Mouse (Mus musculus) heart, postnatal 14 days (tissue): Measurements from ENCODE around the gene Tspan33. TPM values are rescaled to one million over a fixed set of nuclear protein-coding genes. Genes with fewer than 3 reads are reported as not detected.
"Not testable (repeated sequence)": the region's sequence is repeated elsewhere in the genome, so short reads cannot be mapped to it uniquely, and the experiment has no call there.

ENCODE experiments used
- DNase-seq, 2 experiments: peaks; one replicate each; pipeline ENCODE4 v3.0.0; 2021 to 2022
- intact Hi-C: fragments of 180-260 bp; cut with DNase I; formaldehyde crosslinking; loops from one replicate; pipeline ENCODE4 v1.15.1; 2025
- long read RNA-seq, 2 experiments: library from polyadenylated mRNA; stranded (forward); transcript quantifications; one replicate each; pipeline ENCODE4 v2.0.0; 2021
- total RNA-seq, 2 experiments: library from RNA; stranded (reverse); gene quantifications; 2 replicates each; pipeline ENCODE4 v1.2.3; 2021

The Tspan33 gene
- total RNA-seq, result 1 to 10 TPM; 1.3 to 2.4 TPM
- long read RNA-seq, experiment 1, partial matches to known transcripts, result 0 of 5 reads
- long read RNA-seq, experiment 1, other reads (novel, unspliced or antisense), result 0 of 5 reads
- long read RNA-seq, experiment 2, partial matches to known transcripts, result 0 of 7 reads
- long read RNA-seq, experiment 2, other reads (novel, unspliced or antisense), result 2 of 7 reads

DNA sequence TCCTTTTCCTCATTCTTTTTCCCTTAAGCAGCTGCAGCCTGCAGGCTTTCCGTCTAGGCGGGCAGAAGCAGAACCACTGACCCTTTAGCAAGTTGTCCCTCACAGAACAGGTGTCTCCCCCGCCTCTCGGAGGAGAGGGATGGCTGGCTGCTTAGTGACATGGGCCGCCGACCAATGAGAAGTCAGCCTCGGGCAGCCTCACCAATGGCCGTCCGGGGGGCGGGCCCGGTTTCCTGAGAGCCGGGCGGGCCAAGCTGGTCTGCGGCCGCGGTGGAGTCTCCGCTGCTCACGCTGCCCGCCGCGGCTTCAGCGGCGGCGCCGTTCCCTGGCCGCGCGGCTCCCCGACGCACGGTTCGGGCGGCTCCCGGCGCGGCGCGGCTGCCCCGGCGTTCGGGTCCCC is at the start of gene Tspan33:
Gene Tspan33, plus strand, starts transcription at position 270 of the 400 bp plus-strand sequence.
- DNase-seq, result peak; percentile 94
- intact Hi-C loops, result no loop called here

DNA sequence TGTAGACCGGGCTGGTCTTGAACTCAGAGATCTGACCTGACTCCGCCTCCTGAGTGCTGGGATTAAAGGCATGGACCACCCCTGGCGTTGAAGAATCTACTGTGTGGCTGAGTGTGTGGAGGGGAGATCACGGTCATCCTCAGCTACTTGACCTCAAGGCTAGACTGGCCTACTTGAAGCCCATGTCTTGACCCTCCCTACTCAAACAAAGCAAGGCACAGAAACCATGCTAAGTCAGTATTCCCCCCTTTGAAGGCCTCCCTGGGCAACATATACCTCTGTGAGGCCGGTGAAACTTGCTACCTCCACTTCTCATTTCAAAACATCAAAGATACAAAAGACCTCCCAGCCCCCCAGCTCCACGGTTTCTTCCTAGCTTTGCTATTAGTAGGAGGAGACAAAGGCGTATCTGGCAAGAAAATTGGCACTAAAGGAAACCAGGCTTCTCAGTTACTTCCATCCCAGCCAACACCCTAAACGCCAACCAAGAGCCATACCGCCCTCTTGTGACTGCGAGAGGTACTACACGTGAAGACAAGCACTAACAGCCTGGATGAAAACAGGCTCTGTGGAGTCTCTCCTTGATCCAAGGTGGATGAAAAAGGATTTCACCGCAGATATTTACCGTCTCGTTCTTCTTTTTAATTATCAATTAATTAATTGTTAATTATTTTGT is 44.4 kb upstream of the Tspan33 start:
- intact Hi-C loops, result loop anchor here (2.0 to 10.0 kb wide), 3 partner anchors 133 to 345 kb away; no protein-coding TSS in a partner anchor
- DNase-seq, result peak; percentile 84 to 94

DNA sequence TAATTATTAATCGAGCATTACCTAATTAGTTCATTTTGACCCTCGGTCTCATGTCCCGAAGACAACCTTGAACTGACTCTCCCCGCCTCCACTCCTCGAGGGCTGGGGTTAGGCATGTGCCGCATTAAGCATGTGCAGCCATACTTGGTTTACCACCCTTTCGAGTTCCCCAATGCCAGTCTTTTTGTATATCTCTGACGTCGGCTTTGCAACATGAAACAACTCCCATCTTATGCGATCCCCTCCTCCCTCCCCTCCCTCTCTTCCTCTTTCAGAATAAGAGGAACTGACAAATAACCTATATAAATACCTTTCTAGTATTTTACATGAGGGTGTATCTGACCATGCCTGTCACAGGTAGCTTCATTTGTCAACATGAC is 43.9 kb upstream of the Tspan33 start:
- intact Hi-C loops, result loop anchor here (2.0 to 10.0 kb wide), 3 partner anchors 133 to 345 kb away; no protein-coding TSS in a partner anchor
- DNase-seq, result no peak

DNA sequence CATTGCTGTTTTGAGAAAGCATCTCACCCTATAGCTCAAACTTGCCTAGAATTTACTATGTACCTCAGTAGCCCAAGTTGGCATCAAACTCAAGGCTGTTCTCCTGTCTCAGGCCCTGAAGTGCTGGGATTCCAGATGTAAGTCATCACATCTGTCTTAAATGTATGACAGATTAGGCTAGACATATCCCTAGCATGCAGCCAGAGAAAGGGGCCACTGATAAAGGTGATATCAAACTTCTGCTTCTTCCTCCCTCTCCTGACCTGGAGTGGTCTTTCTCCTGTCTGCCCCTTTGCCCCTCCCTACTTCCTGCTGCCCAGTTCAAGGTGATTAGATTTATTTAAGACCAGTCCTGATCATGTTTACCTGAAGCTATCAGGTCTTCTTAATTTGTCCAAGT is 40.8 kb upstream of the Tspan33 start:
- DNase-seq, result no peak
- intact Hi-C loops, result loop anchor here (10.0 kb wide), 1 partner anchor 348 kb away; no protein-coding TSS in a partner anchor

DNA sequence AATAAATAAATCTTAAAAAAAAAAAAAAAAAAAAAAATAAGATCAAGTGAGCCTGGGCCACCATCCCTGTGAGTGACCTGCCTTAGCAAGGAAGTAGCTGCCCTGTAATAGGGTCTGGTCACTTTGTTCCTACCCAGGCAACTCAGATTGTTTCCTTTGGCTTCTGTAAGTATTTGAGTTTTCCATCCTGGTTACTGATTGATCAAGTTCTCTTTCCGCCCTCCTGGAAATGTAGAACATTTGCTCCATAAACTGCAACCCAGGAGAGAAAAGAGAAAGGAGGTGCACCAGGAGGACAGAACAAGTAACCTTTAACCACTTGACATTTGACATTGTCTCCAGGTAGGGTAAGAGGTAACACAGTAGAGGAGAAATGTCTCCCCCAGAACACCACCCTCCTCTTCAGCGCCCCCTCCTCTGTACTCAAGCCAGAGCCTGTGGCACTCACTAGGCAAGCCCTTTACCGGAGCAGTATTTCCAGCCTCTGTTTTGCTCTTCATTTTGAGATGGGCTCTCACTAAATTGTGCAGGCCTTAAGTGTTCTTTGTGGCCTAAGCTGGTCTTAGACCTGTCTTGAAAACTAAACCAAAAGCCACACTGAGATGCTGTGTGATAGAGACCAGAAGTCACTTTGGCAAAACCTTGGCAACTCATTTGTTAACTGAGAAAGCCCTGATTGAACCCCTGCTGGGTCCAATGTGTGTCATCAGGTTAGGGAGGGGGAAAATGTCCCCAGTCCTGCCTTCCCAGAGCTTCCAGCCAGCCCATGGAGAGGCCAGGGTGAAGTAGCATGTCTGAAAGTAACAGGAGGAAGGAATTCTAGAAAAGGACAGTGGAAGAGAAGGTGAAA is 35.2 kb upstream of the Tspan33 start:
- intact Hi-C loops, result loop anchor here (10.0 kb wide), 1 partner anchor 354 kb away; no protein-coding TSS in a partner anchor
- DNase-seq, result no peak

DNA sequence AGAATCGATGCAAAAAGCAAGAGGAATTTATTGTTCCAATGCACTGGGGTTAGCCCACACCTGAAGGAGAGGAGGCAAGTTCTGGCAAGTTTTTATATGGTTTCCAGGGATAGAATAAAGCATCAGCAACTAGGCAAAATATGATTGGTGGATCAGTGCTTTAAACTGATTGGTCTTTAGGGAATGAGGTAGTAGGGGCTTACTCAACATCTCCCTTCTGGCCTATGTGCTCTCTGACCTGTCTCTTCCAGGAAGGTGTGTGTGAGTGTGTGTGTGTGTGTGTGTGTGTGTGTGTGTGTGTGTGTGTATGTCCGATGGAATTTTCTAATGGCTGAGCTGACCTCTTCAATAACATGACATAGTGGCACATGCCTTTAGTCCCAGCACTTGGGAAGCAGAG is 34.1 kb upstream of the Tspan33 start:
- intact Hi-C loops, result loop anchor here (10.0 kb wide), 1 partner anchor 355 kb away; no protein-coding TSS in a partner anchor
- DNase-seq, result no peak

DNA sequence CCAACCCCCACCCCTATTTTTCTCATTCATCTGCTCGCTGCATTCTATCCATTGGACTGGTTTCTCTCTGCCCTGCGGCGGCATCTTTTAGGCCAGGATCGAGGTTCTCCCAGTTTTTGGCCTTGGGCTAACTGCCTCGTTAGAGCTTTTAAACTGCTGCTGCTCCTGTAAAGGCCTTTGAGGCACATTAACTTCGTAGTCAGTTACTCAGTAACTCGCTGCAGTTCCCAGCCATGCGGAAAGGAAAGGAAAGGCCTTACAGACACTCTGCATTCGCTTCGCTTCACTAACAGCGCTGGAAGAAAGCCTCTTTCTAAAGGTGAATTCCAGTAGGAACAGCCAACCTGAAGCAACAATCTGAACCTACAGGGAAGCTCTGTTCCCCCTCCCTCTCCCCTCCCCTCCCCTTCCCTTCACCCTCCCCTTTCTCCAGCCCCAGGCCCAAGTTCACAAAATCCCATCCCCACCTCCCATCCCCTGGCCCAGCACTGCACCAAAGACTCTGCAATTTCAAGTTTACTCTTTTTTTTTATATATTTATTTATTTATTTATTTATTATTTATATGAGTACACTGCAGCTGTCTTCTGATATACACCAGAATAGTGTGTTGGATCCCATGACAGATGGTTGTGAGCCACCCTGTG is 33.2 kb upstream of the Tspan33 start:
- intact Hi-C loops, result no loop called here
- no peak for DNase-seq

DNA sequence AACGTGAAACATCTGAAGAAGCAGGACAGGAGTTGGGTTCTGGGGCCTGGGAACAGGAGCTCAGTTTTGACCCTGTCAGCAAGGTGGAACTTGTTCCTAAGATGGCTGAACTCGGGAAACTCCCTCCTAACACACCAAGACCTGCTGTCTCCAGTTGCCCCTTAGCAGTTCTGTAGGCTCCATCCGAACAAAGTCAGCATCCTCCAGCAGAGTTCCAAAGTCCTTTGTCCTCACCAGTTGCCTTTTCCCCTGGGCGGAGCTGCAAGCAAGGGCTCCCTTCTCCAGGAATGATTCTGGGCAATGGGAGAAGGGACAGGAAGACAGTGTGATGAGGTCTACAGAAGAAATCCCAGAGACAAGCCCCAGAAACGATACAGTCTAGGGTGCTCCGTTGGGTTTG is 26.8 kb upstream of the Tspan33 start:
- intact Hi-C loops, result no loop called here
- no peak for DNase-seq

DNA sequence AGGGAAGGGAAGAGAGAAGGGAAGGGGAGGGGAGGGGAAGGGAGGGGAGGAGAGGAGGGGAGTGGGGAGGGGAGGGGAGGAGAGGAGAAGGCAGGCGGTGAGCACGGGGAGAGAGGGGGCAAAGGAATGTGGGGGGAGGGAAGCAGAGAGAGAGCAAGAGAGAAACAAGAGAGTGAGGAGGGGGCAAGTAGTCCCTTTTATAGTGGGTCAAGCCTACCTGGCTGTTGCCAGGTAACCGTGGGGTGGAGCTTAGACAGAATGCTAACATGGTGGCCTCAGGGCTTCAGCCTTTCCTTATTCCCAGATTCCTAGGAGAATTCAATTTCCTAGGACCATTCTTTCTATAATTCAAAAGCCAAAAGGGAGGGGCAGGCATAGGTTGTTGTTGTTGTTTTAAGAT is 22.3 kb upstream of the Tspan33 start:
- intact Hi-C loops, result no loop called here
- no peak for DNase-seq

DNA sequence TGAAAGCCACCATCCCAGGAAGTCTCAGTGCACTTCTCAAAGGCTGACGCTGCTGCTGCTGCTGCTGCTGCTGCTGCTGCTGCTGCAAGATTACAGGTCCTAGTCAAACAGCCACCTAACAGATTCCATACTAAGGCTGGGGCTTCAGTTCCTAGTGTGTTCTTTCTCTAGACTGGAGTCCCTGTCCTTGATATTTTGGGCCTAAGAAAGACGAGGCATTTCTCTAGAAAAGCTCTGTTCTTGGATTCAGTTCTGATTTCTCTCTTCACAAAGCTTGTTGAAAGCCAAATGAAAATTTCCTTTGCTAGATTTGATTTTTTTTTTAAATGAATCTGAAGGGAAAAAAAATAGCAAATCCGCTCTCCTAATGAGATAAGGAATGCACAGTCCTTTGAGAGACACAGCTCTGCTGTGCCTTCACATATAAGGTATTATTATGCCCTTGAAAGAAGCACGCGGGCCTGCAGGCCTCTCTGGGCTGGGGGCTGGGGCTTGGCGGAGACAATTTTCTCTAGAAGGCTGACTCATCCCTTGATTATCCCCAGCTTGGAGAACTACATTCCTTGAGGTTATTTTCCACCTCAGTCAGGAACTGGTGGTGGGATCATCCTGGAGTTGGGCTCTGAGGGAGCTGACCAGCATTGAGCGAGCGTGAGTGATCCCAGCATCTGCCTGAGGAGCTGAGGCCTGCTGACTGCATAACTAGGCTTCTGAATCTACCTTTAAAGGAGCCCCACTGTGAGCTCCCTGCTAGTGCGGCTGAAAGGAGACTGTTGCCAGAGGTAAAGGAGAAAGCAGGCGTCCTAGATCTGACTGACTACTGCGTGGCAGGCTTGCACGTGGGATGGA is 21.2 kb upstream of the Tspan33 start:
- intact Hi-C loops, result no loop called here
- DNase-seq, result no peak

DNA sequence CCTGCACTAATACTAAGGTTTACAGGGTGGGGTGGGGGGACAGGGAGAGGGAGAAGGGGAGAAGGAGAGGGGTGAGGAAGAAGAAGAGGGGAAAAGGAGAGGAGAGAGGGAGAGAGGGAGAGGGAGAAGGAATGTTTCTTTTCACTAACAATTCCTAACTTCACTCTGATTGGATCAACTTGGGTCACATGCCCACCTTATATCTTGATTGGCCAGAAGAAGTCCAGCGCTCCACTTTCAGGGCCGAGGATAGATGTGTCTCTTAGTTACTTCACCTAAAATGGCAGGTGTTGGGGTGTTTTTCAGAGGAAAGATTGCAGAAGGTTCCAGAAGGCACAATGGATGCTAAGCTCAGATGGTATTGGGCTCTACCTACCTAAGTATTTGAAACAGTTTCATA is 20.3 kb upstream of the Tspan33 start:
- no peak for DNase-seq
- intact Hi-C loops, result no loop called here

DNA sequence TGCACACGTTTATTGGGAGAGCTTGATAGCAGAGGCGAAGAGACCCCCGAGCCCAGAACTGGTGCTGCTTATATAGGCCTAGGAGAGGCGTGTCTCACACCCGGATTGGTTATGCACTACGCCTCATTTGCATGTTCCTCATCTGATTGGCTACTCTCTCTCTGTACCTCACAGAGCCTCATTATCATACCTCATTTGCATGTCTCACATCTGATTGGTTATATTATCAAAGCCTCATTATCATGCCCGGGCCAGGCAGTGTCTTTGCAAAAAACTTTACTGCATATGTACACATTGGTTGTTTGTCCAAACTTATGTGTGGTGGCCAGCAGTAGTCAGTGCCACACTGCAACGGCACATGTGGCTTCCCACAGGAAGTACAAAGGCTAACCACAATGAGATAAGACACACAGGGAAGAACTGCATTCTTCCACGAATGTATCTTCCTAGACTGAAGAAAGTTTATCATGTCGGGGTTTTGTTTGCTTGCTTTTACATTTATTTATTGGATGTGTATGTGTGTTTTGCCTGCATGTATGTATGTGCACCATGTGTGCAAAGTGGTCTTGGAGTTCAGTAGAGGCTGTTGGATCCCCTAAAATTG is 14.0 kb upstream of the Tspan33 start:
- intact Hi-C loops, DNase-seq: not testable (repeated sequence)

DNA sequence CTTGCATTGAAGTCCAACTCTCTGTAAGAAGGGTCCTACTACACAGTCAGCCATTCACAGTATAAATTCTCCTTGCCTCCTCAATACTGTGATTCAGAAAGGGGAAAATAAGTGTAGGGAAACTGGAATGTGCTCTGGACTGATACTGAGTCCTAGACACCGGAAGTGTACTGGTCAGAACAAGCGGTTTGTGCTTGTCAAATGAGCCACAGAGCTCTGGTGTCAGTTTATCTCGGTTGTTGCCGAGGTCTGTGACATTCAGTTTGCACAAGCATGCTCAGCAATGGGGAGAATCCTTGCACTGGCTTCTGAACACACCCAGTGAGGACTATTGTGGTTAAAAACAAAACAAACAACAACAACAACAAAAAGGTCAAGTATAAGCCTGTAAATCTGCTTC is 12.2 kb upstream of the Tspan33 start:
- no peak for DNase-seq
- intact Hi-C loops, result no loop called here

DNA sequence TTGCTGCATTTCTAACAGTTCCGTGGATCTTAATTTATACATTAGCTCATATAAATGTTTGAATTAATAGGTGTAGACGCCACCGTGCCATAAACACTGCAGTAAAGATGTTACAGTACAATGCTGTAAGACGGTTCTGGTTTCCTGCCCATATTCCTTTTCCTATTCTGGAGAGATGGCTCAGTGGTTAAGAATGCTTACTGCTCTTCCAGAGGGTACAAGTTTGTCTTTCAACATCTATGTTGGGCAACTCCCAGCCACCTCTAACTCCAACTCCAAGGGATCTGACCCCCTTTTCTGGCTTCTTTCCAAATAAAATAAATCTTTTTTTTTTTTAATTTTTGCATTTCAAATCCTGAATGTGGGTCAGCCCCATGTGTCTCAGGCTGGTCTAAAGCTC is 9.3 kb upstream of the Tspan33 start:
- DNase-seq, result no peak
- intact Hi-C loops, result no loop called here

DNA sequence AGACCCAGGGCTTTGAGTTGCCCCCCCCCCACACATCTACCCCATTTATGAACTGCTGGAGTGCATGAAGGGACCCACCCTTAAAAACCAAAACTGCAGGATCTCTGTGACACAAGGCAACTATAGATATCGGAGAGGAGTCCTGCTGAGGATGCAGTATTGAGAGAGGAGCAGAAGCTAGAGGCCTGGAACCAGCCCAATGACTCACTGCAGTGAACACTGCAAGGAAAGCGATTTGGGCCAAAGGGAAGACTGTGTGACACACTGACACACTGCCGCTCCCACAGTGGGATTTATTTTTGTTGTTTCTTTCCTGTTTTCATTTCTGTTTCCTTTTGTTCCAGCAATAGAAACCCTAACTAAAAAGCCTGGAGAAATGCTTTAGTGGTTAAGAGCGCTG is 8.1 kb upstream of the Tspan33 start:
- DNase-seq, result peak in 1 of 2 experiments; percentile 6
- intact Hi-C loops, result no loop called here

DNA sequence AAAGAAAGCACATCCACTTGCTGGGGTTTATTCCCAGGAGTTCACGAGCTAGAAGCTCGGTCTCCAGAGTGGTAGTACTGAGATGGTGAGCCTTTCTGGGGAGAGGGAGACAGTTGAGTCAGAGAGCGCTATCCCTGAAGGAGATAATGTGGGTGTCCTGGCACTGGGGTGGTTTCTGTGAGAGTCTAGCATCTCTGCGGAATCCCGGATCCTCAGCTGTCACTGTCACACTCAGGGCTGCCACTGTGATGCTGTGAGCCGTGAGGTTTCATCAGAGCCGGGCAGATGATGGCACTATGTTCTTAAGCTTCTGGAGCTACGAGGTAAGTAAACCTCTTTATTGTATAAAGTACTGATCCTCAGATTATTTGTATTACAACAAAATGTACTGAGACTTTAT is 4.6 kb upstream of the Tspan33 start:
- no peak for DNase-seq
- intact Hi-C loops, result no loop called here

DNA sequence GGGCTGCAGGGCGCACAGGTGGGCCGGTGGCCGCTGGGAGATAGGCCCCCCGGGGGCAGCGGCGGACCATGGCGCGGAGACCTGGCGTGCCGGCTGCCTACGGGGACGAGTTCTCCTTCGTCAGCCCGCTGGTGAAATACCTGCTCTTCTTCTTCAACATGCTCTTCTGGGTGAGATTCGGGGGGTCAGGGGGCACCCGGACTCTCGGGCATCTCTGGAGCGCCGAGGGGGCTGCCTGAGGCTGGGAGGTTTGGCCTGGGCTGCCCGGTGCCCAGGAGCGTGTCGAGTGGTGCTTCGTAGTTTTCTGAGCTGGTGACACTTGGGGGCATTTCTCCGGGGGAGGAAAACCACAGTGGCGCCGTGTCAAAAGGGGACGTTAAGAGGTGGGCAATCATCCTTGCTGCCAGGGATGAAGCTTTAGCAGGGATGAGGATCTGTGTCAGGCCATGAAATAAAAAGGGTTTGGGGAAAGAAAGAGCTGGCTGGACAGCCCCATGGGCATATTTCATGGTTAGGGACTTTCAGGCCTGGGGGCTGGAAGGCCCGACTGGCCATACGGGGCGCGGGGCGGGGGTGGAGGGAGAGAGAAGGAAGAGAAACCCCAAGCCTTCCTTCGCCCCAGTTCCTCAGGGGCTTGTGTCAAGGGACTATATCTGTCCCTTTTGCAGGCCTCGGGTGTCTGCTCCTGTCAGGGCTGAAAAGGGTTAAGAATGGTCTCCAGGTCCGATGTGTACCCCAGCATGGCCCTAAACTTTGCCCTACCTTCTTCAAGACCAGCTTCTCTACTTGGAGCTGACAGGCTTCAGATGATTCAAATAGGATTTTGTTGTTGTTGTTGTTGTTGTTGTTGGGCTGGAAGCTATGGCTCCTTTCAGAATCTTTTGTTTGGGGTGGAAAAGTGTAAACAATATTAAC is 610 bp downstream of the Tspan33 start:
- peak in 1 of 2 experiments; percentile 11 for DNase-seq
- intact Hi-C loops, result no loop called here

DNA sequence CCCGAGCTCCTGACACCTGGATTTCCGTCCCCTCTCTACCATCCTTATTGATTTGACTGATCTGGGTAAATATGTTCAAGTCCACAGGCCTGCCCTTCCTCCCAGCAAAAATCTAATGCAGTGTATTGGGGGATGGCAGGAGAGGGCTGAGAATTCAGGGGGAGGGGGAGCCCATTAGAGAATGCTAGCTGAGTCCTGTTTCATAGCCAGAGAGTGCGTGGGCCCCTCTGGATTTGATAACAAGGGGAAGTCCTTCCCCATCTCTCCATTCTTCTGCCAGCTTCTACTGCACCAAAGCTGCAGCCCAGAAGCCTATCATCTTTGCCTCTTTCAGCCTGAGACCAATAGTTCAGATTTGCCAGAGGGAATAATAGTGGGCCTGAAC is 1.3 kb downstream of the Tspan33 start:
- DNase-seq, result no peak
- intact Hi-C loops, result no loop called here
